Mouse (Mus musculus) CD4-positive helper T cell, adult 2 months (primary cell): Measurements from ENCODE around the gene Slc25a43.

Source experiments
- DNase-seq: peaks from one replicate; pipeline ENCODE4 v3.0.0-alpha.2; 2012; ENCODE audit warnings: low read depth, missing footprints, low spot score

Gene Slc25a43

GRCm38 (mm10) chrX:36823932-36824711 is 80.7 kb downstream of the Slc25a43 start:
- no peak for DNase-seq

- DNase-seq = no peak
Measured at GRCm38 (mm10) chrX:36825032-36825431, 81.6 kb downstream of the Slc25a43 start.
